ENCODE assay signal across 24 mouse cellular contexts in the genomic region with DNA sequence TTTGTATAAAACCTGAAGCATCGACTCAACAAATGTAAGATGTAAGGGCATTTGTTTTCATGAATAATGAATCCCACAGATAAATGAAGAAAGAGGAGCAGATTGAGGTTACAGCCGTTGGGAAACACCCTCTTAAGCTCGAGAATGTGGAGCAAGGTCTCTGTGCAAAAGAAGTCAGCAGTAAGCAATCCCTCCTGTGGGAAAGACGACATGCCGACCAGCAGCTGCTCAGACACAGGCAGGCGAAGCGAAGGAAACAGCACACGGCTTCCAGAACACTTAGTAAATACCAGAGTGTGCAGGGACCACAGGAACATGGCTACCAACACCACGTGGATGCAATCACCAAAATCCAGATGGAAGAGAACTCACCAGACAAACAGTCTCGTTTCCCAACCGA.
DNase-seq lines count a peak whose midpoint lies in the region; ATAC-seq and TF ChIP-seq lines count a peak whose summit lies in the region.
"Had no signal": no experiment of that assay in that cellular context is flagged by ENCODE, and none has a peak within 500 bp of the region (broad histone marks: within the 10 kb centered on the region; RNA-seq: fewer than 3 reads in every experiment).

No protein-coding gene starts in this region.

- no peak for TF ChIP-seq CTCF in midbrain, postnatal 0 days (IDR thresholded peaks at IDR 0.05)

- no peak overlapping the region for H3K27ac ChIP-seq in midbrain, postnatal 0 days (ENCODE audit: low read depth, low read length)
- H3K27ac ChIP-seq: embryonic facial prominence, embryonic 12.5 days; heart, adult 2 months; heart, embryonic 15.5 days; hindbrain, embryonic 15.5 days; intestine, embryonic 15.5 days; limb, embryonic 12.5 days; liver, embryonic 15.5 days; macrophage; midbrain, embryonic 10.5 days had no signal

- H3K4me1 ChIP-seq in midbrain, postnatal 0 days (ENCODE audit: insufficient read depth, low read length), result no peaks in the 10 kb centered on the region
- H3K4me1 ChIP-seq: embryonic facial prominence, embryonic 12.5 days; heart, embryonic 15.5 days; hindbrain, embryonic 15.5 days; intestine, embryonic 15.5 days; liver, embryonic 15.5 days; midbrain, embryonic 10.5 days had no signal

- no peak overlapping the region for H3K4me3 ChIP-seq in midbrain, postnatal 0 days (ENCODE audit: low read depth, low read length)
- H3K4me3 ChIP-seq: embryonic facial prominence, embryonic 12.5 days; heart, adult 2 months; heart, embryonic 15.5 days; hindbrain, embryonic 15.5 days; intestine, embryonic 15.5 days; limb, embryonic 12.5 days; liver, embryonic 15.5 days; midbrain, embryonic 10.5 days had no signal

- H3K27me3 ChIP-seq in midbrain, postnatal 0 days (ENCODE audit: insufficient read depth, low read length), result no peaks in the 10 kb centered on the region
- H3K27me3 ChIP-seq: CH12.LX; embryonic facial prominence, embryonic 12.5 days; heart, embryonic 15.5 days; hindbrain, embryonic 15.5 days; intestine, embryonic 15.5 days; limb, embryonic 12.5 days; liver, embryonic 15.5 days had no signal

- no peak overlapping the region for H3K4me2 ChIP-seq in midbrain, postnatal 0 days (ENCODE audit: low read depth, low read length, poor library complexity, severe bottlenecking)
- H3K4me2 ChIP-seq: embryonic facial prominence, embryonic 12.5 days; heart, embryonic 15.5 days; hindbrain, embryonic 15.5 days; intestine, embryonic 15.5 days; limb, embryonic 12.5 days; liver, embryonic 15.5 days had no signal

- H3K9ac ChIP-seq in midbrain, postnatal 0 days (replicated peaks; ENCODE audit: low read length, poor library complexity, severe bottlenecking), result no peak overlapping the region
- H3K9ac ChIP-seq: embryonic facial prominence, embryonic 12.5 days; forebrain, postnatal 0 days; heart, embryonic 15.5 days; hindbrain, embryonic 15.5 days; intestine, embryonic 15.5 days; limb, embryonic 12.5 days; liver, embryonic 15.5 days had no signal

- no peak for ATAC-seq in midbrain, postnatal 0 days (ENCODE audit: low FRiP score)
- ATAC-seq: forebrain, postnatal 0 days; intestine, embryonic 15.5 days had no signal

- DNase-seq in adrenal gland, postnatal 14 days, result peak; percentile 36
- DNase-seq in adrenal gland, adult 18-20 months (ENCODE audit: low spot score in 2 of 2), result no peak
- DNase-seq in layer of hippocampus, adult 18-20 months (ENCODE audit: low spot score in 2 of 2), result peak; percentile 37 to 58
- DNase-seq in layer of hippocampus, postnatal 10 days (ENCODE audit: low spot score in 2 of 2), result no peak
- peak; percentile 30 for DNase-seq in brain, adult 2 months (ENCODE audit: low read depth, low spot score)
- DNase-seq in layer of hippocampus, adult 8-10 months (ENCODE audit: low spot score in 2 of 2), result peak; percentile 39
- no peak for DNase-seq in midbrain, postnatal 0 days (ENCODE audit: low spot score)
- DNase-seq in MN1 (ENCODE audit: low spot score), result no peak
- DNase-seq: cerebellum, adult 9-11 months; forebrain, postnatal 0 days; heart, adult 2 months; heart, postnatal 4 days; kidney, postnatal 36 days; spleen, adult 18-20 months; thymus, postnatal 36 days had no signal

- H3K36me3 ChIP-seq in midbrain, postnatal 0 days (ENCODE audit: insufficient read depth, low read length), result no peaks in the 10 kb centered on the region
- H3K36me3 ChIP-seq: embryonic facial prominence, embryonic 12.5 days; heart, embryonic 15.5 days; hindbrain, embryonic 15.5 days; intestine, embryonic 15.5 days; limb, embryonic 12.5 days; liver, embryonic 15.5 days; midbrain, embryonic 10.5 days had no signal

- H3K9me3 ChIP-seq in midbrain, postnatal 0 days (ENCODE audit: low read length), result no peaks in the 10 kb centered on the region
- H3K9me3 ChIP-seq: embryonic facial prominence, embryonic 12.5 days; heart, embryonic 15.5 days; hindbrain, embryonic 15.5 days; intestine, embryonic 15.5 days; limb, embryonic 12.5 days; liver, embryonic 15.5 days; midbrain, embryonic 10.5 days had no signal

- whole genome bisulfite sequencing in midbrain, postnatal 0 days, result 75% methylated on average over 11 of the region's 11 CpGs

Comparison
In these comparisons a context has a peak if more than half of its experiments do, and no peak if none do; other contexts are left out.
1. DNase-seq: peak in adrenal gland, postnatal 14 days (single experiment), layer of hippocampus, adult 18-20 months (2 of 2), brain, adult 2 months (single experiment) and layer of hippocampus, adult 8-10 months (2 of 2); none in adrenal gland, adult 18-20 months (0 of 2), layer of hippocampus, postnatal 10 days (0 of 2), midbrain, postnatal 0 days (single experiment) and MN1 (single experiment).